Mouse (Mus musculus): Measurements from ENCODE around the gene Ccdc122.

DNA sequence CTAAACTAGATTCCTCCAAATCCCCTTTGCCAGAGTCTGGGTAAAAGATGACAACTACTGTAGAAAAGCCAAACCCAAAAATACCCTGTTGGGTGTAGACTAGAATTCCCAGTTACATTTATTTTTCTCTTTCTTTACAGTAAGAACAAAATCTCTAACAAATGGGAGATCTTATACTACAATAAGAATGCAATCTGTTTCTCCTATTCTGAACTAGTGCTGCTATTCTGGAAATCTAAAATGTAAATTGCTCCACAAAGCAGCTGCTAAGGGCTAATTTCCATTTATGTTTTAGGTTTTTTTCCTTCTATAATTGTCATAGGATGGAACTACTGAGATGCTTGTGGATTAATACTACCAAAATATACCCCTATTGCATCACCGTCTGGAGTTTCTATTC lies 111.1 kb downstream of the Ccdc122 start:
- TF ChIP-seq USF1 (IDR thresholded peaks at IDR 0.05; ENCODE audit: low read depth) (no peak), CTCF (IDR thresholded peaks at IDR 0.05; ENCODE audit: control insufficient read depth, insufficient read depth, insufficient read length) (no peak), MAX (IDR thresholded peaks at IDR 0.05) (no peak), MYOD1 (IDR thresholded peaks at IDR 0.05; ENCODE audit: control insufficient read depth, insufficient read length, low read depth) (no peak), FOSL1 (IDR thresholded peaks at IDR 0.05; ENCODE audit: insufficient read depth, low read length, poor library complexity, severe bottlenecking) (no peak), CEBPB (IDR thresholded peaks at IDR 0.05; ENCODE audit: low read depth) (no peak), MYOG (IDR thresholded peaks at IDR 0.05; ENCODE audit: control insufficient read depth, extremely low read depth, insufficient read length) (no peak)

All from C2C12 (cell line).